Mouse (Mus musculus): ENCODE results near the gene 1700019N19Rik.

Gene 1700019N19Rik

GRCm38 (mm10) chr19:58794284-58794683, at the start of gene 1700019N19Rik:
Gene 1700019N19Rik, minus strand, starts transcription at chr19:58794461.
- DNase-seq (ENCODE audit: low read depth) = no peak

- DNase-seq (ENCODE audit: low read depth) = no peak
Measured at GRCm38 (mm10) chr19:58843606-58844005, 49.3 kb upstream of the 1700019N19Rik start.

DNA sequence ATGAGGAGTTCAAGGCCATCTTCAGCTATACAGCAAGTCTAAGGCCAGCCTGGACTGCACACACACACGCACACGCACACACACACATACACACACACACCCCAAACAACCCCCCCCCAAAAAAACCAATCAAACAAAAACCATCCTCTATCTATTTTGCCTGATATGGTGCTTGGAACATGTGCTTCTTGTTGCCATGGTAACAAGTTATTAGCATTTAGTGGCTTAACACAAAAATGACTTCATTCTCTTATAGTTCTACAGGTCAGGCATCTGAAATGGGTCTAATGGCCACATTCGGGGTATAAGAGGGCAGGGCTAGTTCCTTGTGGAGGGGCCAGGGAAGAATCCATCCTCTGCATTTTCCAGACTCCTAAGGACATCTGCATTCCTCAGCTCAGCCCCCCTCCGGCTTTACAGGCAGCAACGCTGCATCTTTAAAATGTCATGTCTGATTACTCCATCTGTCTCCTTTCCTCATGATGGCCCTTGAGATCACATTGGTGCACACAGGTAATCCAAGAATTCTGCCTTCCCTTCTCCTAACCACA, 46.5 kb upstream of the 1700019N19Rik start:
- DNase-seq (ENCODE audit: low read depth) = no peak

GRCm38 (mm10) chr19:58839806-58840205, 45.5 kb upstream of the 1700019N19Rik start:
- DNase-seq (ENCODE audit: low read depth) = no peak

GRCm38 (mm10) chr19:58839345-58839744, 45.1 kb upstream of the 1700019N19Rik start:
- no peak for DNase-seq (ENCODE audit: low read depth)

GRCm38 (mm10) chr19:58838706-58839105, 44.4 kb upstream of the 1700019N19Rik start:
- DNase-seq (ENCODE audit: low read depth) = no peak

DNA sequence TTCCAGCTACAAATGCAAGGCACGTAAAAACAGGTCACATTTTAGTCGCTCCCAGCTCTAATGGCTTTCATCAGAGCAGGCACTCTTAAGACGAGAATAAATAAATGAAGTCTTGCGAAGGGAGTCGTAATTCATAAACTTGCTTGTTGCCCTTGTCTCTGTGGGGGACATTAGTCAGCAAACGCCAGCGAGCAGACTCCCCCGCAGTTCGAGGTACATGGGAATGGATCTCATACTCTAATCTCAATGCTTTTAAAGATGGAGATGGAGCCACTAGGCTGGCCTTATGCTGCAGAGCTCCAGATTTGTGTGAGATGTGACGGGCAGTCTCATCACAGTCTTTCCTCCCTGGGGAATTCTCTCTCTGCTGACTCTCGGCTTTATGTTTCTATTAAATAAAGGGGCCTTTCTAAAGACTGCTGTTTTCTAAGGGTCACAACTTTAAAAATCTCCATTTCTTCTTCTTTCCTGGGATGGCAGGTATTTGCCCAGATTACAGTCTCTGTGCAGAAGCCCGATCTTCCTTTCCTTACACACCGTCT, 39.4 kb upstream of the 1700019N19Rik start:
- no peak for DNase-seq (ENCODE audit: low read depth)

GRCm38 (mm10) chr19:58832988-58833387, 38.7 kb upstream of the 1700019N19Rik start:
- no peak for DNase-seq (ENCODE audit: low read depth)

- no peak for DNase-seq (ENCODE audit: low read depth)
Measured at GRCm38 (mm10) chr19:58831280-58831922, 37.1 kb upstream of the 1700019N19Rik start.

- DNase-seq (ENCODE audit: low read depth) = no peak
Measured at GRCm38 (mm10) chr19:58830182-58830581, 35.9 kb upstream of the 1700019N19Rik start.

- DNase-seq (ENCODE audit: low read depth) = no peak
Measured at GRCm38 (mm10) chr19:58829575-58829974, 35.3 kb upstream of the 1700019N19Rik start.

GRCm38 (mm10) chr19:58827656-58828055, 33.4 kb upstream of the 1700019N19Rik start:
- DNase-seq (ENCODE audit: low read depth) = no peak

DNA sequence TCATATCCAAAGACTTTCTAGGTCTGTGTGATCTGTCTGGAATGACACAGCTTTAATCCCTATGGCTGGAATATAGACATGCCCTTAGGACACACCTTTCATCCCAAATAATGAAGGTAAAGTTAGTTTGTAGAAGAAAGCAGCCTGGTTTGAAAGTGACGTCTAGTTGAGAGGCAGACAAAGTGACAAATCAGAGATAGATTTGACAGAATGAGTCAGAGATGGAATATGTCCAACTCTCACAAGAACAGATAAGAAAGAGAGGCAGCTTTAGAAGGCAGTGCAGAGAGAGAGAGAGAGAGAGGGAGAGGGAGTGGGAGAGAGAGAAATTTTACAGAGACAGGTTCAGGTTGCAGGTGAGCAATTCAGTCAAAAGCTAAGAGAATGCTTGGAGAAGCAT, 30.1 kb upstream of the 1700019N19Rik start:
- no peak for DNase-seq (ENCODE audit: low read depth)

- DNase-seq (ENCODE audit: low read depth) = no peak
Measured at GRCm38 (mm10) chr19:58823301-58823700, 29.0 kb upstream of the 1700019N19Rik start.

- DNase-seq (ENCODE audit: low read depth) = no peak
Measured at GRCm38 (mm10) chr19:58822454-58823200, 28.4 kb upstream of the 1700019N19Rik start.

- DNase-seq (ENCODE audit: low read depth) = no peak
Measured at GRCm38 (mm10) chr19:58818571-58819415, 24.5 kb upstream of the 1700019N19Rik start.

GRCm38 (mm10) chr19:58817398-58817797, 23.1 kb upstream of the 1700019N19Rik start:
- DNase-seq (ENCODE audit: low read depth) = no peak

DNA sequence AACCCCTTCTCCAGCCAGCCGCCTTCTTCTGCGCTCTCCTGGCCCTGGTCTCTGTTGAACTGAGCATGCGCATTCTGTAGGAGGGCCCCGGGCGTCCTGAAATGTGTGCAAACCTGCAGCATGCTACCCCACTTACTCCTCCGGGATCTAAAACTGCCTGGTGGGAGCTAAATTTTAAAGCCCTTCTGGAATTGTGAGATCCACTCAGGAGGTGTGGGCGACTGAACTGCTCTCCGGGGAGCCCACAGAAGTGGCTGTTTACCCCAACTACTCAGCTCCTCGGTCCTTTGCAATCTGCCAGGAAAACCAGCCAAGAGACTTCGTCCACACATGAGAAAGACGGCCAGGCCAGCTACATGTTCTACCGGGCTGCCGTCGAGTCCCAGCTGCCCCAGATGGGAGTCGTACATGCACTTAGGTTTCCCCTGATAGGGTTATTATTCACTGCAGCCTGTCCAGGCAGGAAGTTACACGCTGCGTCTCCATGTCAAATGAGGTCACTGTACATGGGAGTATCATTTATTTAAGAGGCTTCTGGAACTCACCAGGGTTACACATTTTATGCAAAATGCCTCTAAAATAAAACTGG, 22.3 kb upstream of the 1700019N19Rik start:
- no peak for DNase-seq (ENCODE audit: low read depth)

DNA sequence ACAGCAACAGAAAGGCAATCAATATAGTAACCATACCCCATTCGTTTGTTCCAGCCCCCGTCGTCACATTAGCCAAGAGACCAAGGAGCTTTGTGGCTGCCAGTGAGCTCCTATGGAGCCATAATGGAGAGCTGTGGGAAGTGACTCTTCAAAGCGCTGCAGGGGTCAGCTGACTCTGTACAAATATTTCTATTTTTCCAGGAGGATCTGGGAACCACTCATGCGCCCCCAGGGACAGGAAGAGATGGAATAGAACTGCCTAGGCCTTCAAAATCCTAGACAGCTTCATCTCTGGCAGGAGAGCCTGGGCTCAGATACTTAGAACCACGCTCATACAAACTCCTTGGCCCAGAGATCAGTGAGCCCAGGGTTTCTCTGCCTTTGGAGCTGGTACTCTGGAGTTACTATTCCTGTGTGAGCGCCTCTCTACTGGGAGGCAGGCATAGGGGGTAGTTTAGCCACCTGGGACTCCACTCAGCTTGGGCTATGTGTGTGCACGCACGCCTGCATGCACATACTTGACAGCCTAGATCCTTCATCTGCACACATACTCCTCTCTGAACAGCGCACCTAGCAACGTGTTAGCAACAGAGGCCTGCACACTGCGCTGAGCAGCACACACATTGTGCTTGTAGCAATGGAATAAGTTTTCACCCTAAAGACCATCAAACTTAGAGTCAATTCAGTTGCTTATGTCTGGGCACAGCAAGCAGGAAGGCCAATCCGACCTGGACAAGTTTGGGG, 21.1 kb upstream of the 1700019N19Rik start:
- no peak for DNase-seq (ENCODE audit: low read depth)

- DNase-seq (ENCODE audit: low read depth) = no peak
Measured at GRCm38 (mm10) chr19:58810536-58810935, 16.3 kb upstream of the 1700019N19Rik start.

GRCm38 (mm10) chr19:58808864-58809263, 14.6 kb upstream of the 1700019N19Rik start:
- no peak for DNase-seq (ENCODE audit: low read depth)

All from c-Kit-positive CD71-positive TER-119-negative erythroid progenitor cells, embryonic 14.5 days (primary cell).